Mouse (Mus musculus) heart, postnatal 0 days (tissue): Measurements from ENCODE around the gene Gm43951.

Source experiments
- CTCF ChIP-seq: IDR thresholded peaks from 2 replicates; pipeline ENCODE4 v1.5.1; 2016; ENCODE audit warnings: antibody characterized with exemption, control low read depth, low read depth
- EP300 ChIP-seq: IDR thresholded peaks from 2 replicates; pipeline ENCODE4 v1.6.1; 2016; ENCODE audit warnings: antibody characterized with exemption, low read depth

DNA sequence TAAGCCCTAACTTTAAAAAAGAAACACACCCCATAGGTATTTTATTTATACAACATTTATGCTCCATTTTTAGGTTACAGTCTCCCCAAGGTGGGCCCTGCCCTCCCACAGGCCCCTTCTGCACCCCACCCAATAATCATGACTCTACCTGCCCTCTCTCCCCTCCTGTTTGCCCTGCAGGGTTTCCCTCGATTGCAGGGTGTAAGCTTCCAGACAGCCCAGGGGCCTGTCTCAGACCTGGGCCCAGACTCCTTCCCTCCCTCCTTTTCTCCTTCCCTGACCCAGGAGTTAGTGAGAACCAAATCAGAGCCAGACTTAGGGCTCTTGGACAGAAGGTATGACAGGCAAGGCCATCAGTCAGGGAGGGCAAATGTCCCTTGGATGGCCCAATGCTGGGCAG, 26.4 kb upstream of the Gm43951 start:
- TF ChIP-seq CTCF: no peak
- TF ChIP-seq EP300: no peak
